ENCODE assay signal across 10 mouse cellular contexts in the genomic region with DNA sequence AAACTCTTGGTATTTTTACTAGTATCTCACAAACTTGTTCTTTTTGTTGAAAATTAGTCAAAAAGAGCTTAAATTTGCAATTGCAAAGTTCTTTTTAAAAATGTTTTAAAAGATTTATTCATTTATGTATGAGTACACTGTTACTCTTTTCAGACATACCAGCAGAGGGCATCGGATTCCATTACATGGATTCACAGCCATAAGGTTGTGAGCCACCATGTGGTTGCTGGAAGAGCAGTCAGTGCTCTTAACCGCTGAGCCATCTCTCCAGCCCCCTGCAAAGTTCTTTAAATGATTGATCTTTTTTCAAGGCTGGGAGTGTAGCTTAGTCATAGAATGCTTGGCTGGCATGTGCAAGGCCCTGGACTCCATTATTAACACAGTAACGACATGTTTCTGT. TPM values are rescaled to one million over a fixed set of nuclear protein-coding genes. Genes with fewer than 3 reads are reported as not detected.
DNase-seq lines count a peak whose midpoint lies in the region; ATAC-seq and TF ChIP-seq lines count a peak whose summit lies in the region.
"Had no signal": no experiment of that assay in that cellular context is flagged by ENCODE, and none has a peak within 500 bp of the region (broad histone marks: within the 10 kb centered on the region; RNA-seq: fewer than 3 reads in every experiment).

No protein-coding gene starts in this region.

- peak; percentile 86 for TF ChIP-seq CTCF in intestine, postnatal 0 days (IDR thresholded peaks at IDR 0.05; ENCODE audit: low read depth)
- TF ChIP-seq CTCF in E14TG2a.4 (conservative IDR thresholded peaks at IDR 0.05; ENCODE audit: low read length): peak; percentile 19; the same call in 1 of the 2 replicates

- no peak overlapping the region for H3K9ac ChIP-seq in intestine, postnatal 0 days (ENCODE audit: low read depth, low read length)
- H3K9ac ChIP-seq in intestine, embryonic 15.5 days: no peak overlapping the region; the same call in 1 of the 2 replicates
- no peak overlapping the region for H3K9ac ChIP-seq in kidney, embryonic 15.5 days
- H3K9ac ChIP-seq in neural tube, embryonic 14.5 days (replicated peaks; ENCODE audit: low read depth, low read length): no peak overlapping the region
- H3K9ac ChIP-seq in heart, embryonic 11.5 days (ENCODE audit: low read depth, low read length): no peak overlapping the region
- H3K9ac ChIP-seq: embryonic facial prominence, embryonic 13.5 days; lung, embryonic 15.5 days had no signal

- DNase-seq in testis, postnatal 10 days (ENCODE audit: low spot score): no peak

- WGBS in intestine, postnatal 0 days: 51% methylated on average over 3 of the region's 3 CpGs
- 52% methylated on average over 3 of the region's 3 CpGs for whole genome bisulfite sequencing in intestine, embryonic 15.5 days
- WGBS in kidney, embryonic 15.5 days: 60% methylated on average over 3 of the region's 3 CpGs
- 52% methylated on average over 3 of the region's 3 CpGs for WGBS in neural tube, embryonic 14.5 days
- 67% methylated on average over 3 of the region's 3 CpGs for WGBS in heart, embryonic 11.5 days (ENCODE audit: insufficient replicate concordance)

- H3K4me3 ChIP-seq in intestine, postnatal 0 days (ENCODE audit: low read depth, low read length): no peak overlapping the region
- H3K4me3 ChIP-seq in intestine, embryonic 15.5 days (replicated peaks): no peak overlapping the region
- H3K4me3 ChIP-seq in E14TG2a.4 (replicated peaks; ENCODE audit: low read length): no peak overlapping the region
- no peak overlapping the region for H3K4me3 ChIP-seq in kidney, embryonic 15.5 days (replicated peaks)
- no peak overlapping the region for H3K4me3 ChIP-seq in neural tube, embryonic 14.5 days (ENCODE audit: low read depth, low read length)
- H3K4me3 ChIP-seq in heart, embryonic 11.5 days (ENCODE audit: low read depth, low read length): no peak overlapping the region
- H3K4me3 ChIP-seq: embryonic facial prominence, embryonic 13.5 days; lung, embryonic 15.5 days had no signal

- 0 out of 2 replicates have a peak, but pooled peaks cover 2% of the 10 kb centered on the region for H3K4me1 ChIP-seq in intestine, postnatal 0 days (replicated peaks; ENCODE audit: control insufficient read depth, insufficient read depth, low read length)
- H3K4me1 ChIP-seq in intestine, embryonic 15.5 days (replicated peaks): peaks cover 4% of the 10 kb centered on the region
- H3K4me1 ChIP-seq in E14TG2a.4 (replicated peaks; ENCODE audit: low read depth, low read length): peaks cover 35% of the 10 kb centered on the region
- H3K4me1 ChIP-seq in kidney, embryonic 15.5 days: peaks cover 32% of the 10 kb centered on the region
- peaks cover 2% of the 10 kb centered on the region for H3K4me1 ChIP-seq in neural tube, embryonic 14.5 days (ENCODE audit: control insufficient read depth, insufficient read depth, low read length)
- H3K4me1 ChIP-seq in heart, embryonic 11.5 days (ENCODE audit: control insufficient read depth, insufficient read depth, low read length): peaks cover 14% of the 10 kb centered on the region

- no peaks in the 10 kb centered on the region for H3K9me3 ChIP-seq in intestine, postnatal 0 days (ENCODE audit: control insufficient read depth)
- H3K9me3 ChIP-seq in intestine, embryonic 15.5 days: no peaks in the 10 kb centered on the region
- H3K9me3 ChIP-seq in E14TG2a.4 (ENCODE audit: low read length): 0 out of 2 replicates have a peak, but pooled peaks cover under 1% of the 10 kb centered on the region
- H3K9me3 ChIP-seq in kidney, embryonic 15.5 days (replicated peaks): no peaks in the 10 kb centered on the region
- no peaks in the 10 kb centered on the region for H3K9me3 ChIP-seq in neural tube, embryonic 14.5 days (ENCODE audit: control insufficient read depth, low read length)
- H3K9me3 ChIP-seq in heart, embryonic 11.5 days (replicated peaks; ENCODE audit: control insufficient read depth, low read length): no peaks in the 10 kb centered on the region
- H3K9me3 ChIP-seq: embryonic facial prominence, embryonic 13.5 days; lung, embryonic 15.5 days had no signal

- no peaks in the 10 kb centered on the region for H3K27me3 ChIP-seq in intestine, postnatal 0 days (replicated peaks; ENCODE audit: control insufficient read depth, insufficient read depth, low read length)
- H3K27me3 ChIP-seq in intestine, embryonic 15.5 days (replicated peaks): no peaks in the 10 kb centered on the region
- no peaks in the 10 kb centered on the region for H3K27me3 ChIP-seq in E14TG2a.4 (ENCODE audit: insufficient read depth, low read length)
- no peaks in the 10 kb centered on the region for H3K27me3 ChIP-seq in kidney, embryonic 15.5 days
- no peaks in the 10 kb centered on the region for H3K27me3 ChIP-seq in neural tube, embryonic 14.5 days (ENCODE audit: control insufficient read depth, insufficient read depth, low read length)
- no peaks in the 10 kb centered on the region for H3K27me3 ChIP-seq in heart, embryonic 11.5 days (ENCODE audit: control insufficient read depth, insufficient read depth, low read length)
- H3K27me3 ChIP-seq: embryonic facial prominence, embryonic 13.5 days; lung, embryonic 15.5 days had no signal

- no peak for ATAC-seq in intestine, postnatal 0 days
- ATAC-seq in intestine, embryonic 15.5 days: no peak
- peak; percentile 64 for ATAC-seq in common myeloid progenitor, adult 5-6 weeks (replicated peaks; ENCODE audit: low read depth, poor library complexity, severe bottlenecking)
- ATAC-seq in kidney, embryonic 15.5 days (replicated peaks; ENCODE audit: low FRiP score): 0 out of 2 replicates have a peak, but pooled peaks have one; percentile 11
- ATAC-seq in neural tube, embryonic 14.5 days (ENCODE audit: low read depth): peak; percentile 60; the same call in 1 of the 2 replicates
- no peak for ATAC-seq in heart, embryonic 11.5 days (replicated peaks; ENCODE audit: insufficient number of reproducible peaks, low FRiP score, low TSS enrichment)

- H3K27ac ChIP-seq in intestine, postnatal 0 days (ENCODE audit: low read depth, low read length): no peak overlapping the region
- no peak overlapping the region for H3K27ac ChIP-seq in intestine, embryonic 15.5 days
- peak overlapping the region; percentile 25; the same call in 1 of the 2 replicates for H3K27ac ChIP-seq in kidney, embryonic 15.5 days
- no peak overlapping the region for H3K27ac ChIP-seq in neural tube, embryonic 14.5 days (ENCODE audit: low read depth, low read length)
- H3K27ac ChIP-seq in heart, embryonic 11.5 days (ENCODE audit: low read depth, low read length): no peak overlapping the region
- H3K27ac ChIP-seq: embryonic facial prominence, embryonic 13.5 days; lung, embryonic 15.5 days had no signal

- H3K36me3 ChIP-seq in intestine, postnatal 0 days (ENCODE audit: control insufficient read depth, insufficient read depth): peaks cover 72% of the 10 kb centered on the region
- H3K36me3 ChIP-seq in intestine, embryonic 15.5 days: peaks cover 46% of the 10 kb centered on the region
- peaks cover 99% of the 10 kb centered on the region for H3K36me3 ChIP-seq in E14TG2a.4 (ENCODE audit: insufficient read depth, low read length)
- peaks cover 96% of the 10 kb centered on the region for H3K36me3 ChIP-seq in kidney, embryonic 15.5 days
- peaks cover 66% of the 10 kb centered on the region for H3K36me3 ChIP-seq in neural tube, embryonic 14.5 days (ENCODE audit: control insufficient read depth, insufficient read depth, low read length)
- H3K36me3 ChIP-seq in heart, embryonic 11.5 days (ENCODE audit: control insufficient read depth, insufficient read depth, low read length): peaks cover 40% of the 10 kb centered on the region

- H3K4me2 ChIP-seq in intestine, postnatal 0 days (replicated peaks; ENCODE audit: low read depth): no peak overlapping the region
- no peak overlapping the region for H3K4me2 ChIP-seq in intestine, embryonic 15.5 days (replicated peaks)
- H3K4me2 ChIP-seq in kidney, embryonic 15.5 days: no peak overlapping the region
- H3K4me2 ChIP-seq in neural tube, embryonic 14.5 days (ENCODE audit: low read depth, low read length): no peak overlapping the region
- no peak overlapping the region for H3K4me2 ChIP-seq in heart, embryonic 11.5 days
- H3K4me2 ChIP-seq: embryonic facial prominence, embryonic 13.5 days; lung, embryonic 15.5 days had no signal

RNA-seq across cellular contexts. Expression of a gene that starts 8.5 kb away (rescaled TPM):
- polyA plus RNA-seq in intestine, postnatal 0 days (2015; fragmentation: Nextera tagmentation; extraction: Ambion mirVana): 19.0 and 21.5 TPM in 2 replicates
- 26.3 and 26.8 TPM in 2 replicates for polyA plus RNA-seq in intestine, embryonic 15.5 days (2015; fragmentation: Nextera tagmentation; extraction: Ambion mirVana)
- total RNA-seq in common myeloid progenitor, adult 5-6 weeks (2017): 3.8 and 10.0 TPM in 2 replicates
- 29.5 and 31.0 TPM in 2 replicates for polyA plus RNA-seq in kidney, embryonic 15.5 days (2015; fragmentation: Nextera tagmentation; extraction: Ambion mirVana)
- 40.2 and 43.8 TPM in 2 replicates for polyA plus RNA-seq in neural tube, embryonic 14.5 days (2014; fragmentation: Nextera tagmentation; extraction: Ambion mirVana)
- polyA plus RNA-seq in heart, embryonic 11.5 days (2014; fragmentation: Nextera tagmentation; extraction: Ambion mirVana): 22.2 and 29.2 TPM in 2 replicates

RNA-seq across cellular contexts. Expression of a gene that starts 9.0 kb away (rescaled TPM):
- 110 and 111 TPM in 2 replicates for polyA plus RNA-seq in intestine, postnatal 0 days (2015; fragmentation: Nextera tagmentation; extraction: Ambion mirVana)
- 115 and 120 TPM in 2 replicates for polyA plus RNA-seq in intestine, embryonic 15.5 days (2015; fragmentation: Nextera tagmentation; extraction: Ambion mirVana)
- 68.2 and 70.3 TPM in 2 replicates for total RNA-seq in common myeloid progenitor, adult 5-6 weeks (2017)
- polyA plus RNA-seq in kidney, embryonic 15.5 days (2015; fragmentation: Nextera tagmentation; extraction: Ambion mirVana): 141 and 147 TPM in 2 replicates
- 156 and 160 TPM in 2 replicates for polyA plus RNA-seq in neural tube, embryonic 14.5 days (2014; fragmentation: Nextera tagmentation; extraction: Ambion mirVana)
- polyA plus RNA-seq in heart, embryonic 11.5 days (2014; fragmentation: Nextera tagmentation; extraction: Ambion mirVana): 92.3 and 92.8 TPM in 2 replicates

RNA-seq across cellular contexts. Expression of a gene that starts 51.6 kb away (rescaled TPM):
- 5.9 and 6.4 TPM in 2 replicates for polyA plus RNA-seq in intestine, postnatal 0 days (2015; fragmentation: Nextera tagmentation; extraction: Ambion mirVana)
- 10.0 and 10.3 TPM in 2 replicates for polyA plus RNA-seq in intestine, embryonic 15.5 days (2015; fragmentation: Nextera tagmentation; extraction: Ambion mirVana)
- total RNA-seq in common myeloid progenitor, adult 5-6 weeks (2017): 0.50 TPM in 1 of 2 replicates, not detected in the other
- polyA plus RNA-seq in kidney, embryonic 15.5 days (2015; fragmentation: Nextera tagmentation; extraction: Ambion mirVana): 59.1 and 62.5 TPM in 2 replicates
- polyA plus RNA-seq in neural tube, embryonic 14.5 days (2014; fragmentation: Nextera tagmentation; extraction: Ambion mirVana): 0.33 TPM in 1 of 2 replicates, not detected in the other
- 5.8 and 6.1 TPM in 2 replicates for polyA plus RNA-seq in heart, embryonic 11.5 days (2014; fragmentation: Nextera tagmentation; extraction: Ambion mirVana)

RNA-seq across cellular contexts. Expression of a gene that starts 55.4 kb away (rescaled TPM):
- polyA plus RNA-seq in intestine, postnatal 0 days (2015; fragmentation: Nextera tagmentation; extraction: Ambion mirVana): 0.72 TPM in 1 of 2 replicates, not detected in the other
- polyA plus RNA-seq in intestine, embryonic 15.5 days (2015; fragmentation: Nextera tagmentation; extraction: Ambion mirVana): 0.67 and 2.3 TPM in 2 replicates
- total RNA-seq in common myeloid progenitor, adult 5-6 weeks (2017): not detected in 2 replicates
- polyA plus RNA-seq in kidney, embryonic 15.5 days (2015; fragmentation: Nextera tagmentation; extraction: Ambion mirVana): 23.2 and 25.2 TPM in 2 replicates
- not detected in 2 replicates for polyA plus RNA-seq in neural tube, embryonic 14.5 days (2014; fragmentation: Nextera tagmentation; extraction: Ambion mirVana)
- 1.2 and 1.4 TPM in 2 replicates for polyA plus RNA-seq in heart, embryonic 11.5 days (2014; fragmentation: Nextera tagmentation; extraction: Ambion mirVana)
- polyA plus RNA-seq: embryonic facial prominence, embryonic 13.5 days; lung, embryonic 15.5 days had no signal

RNA-seq across cellular contexts. Expression of a gene that starts 57.7 kb away (rescaled TPM):
- 76.1 and 92.4 TPM in 2 replicates for polyA plus RNA-seq in intestine, postnatal 0 days (2015; fragmentation: Nextera tagmentation; extraction: Ambion mirVana)
- 102 and 116 TPM in 2 replicates for polyA plus RNA-seq in intestine, embryonic 15.5 days (2015; fragmentation: Nextera tagmentation; extraction: Ambion mirVana)
- 2.8 and 5.8 TPM in 2 replicates for total RNA-seq in common myeloid progenitor, adult 5-6 weeks (2017)
- 133 and 143 TPM in 2 replicates for polyA plus RNA-seq in kidney, embryonic 15.5 days (2015; fragmentation: Nextera tagmentation; extraction: Ambion mirVana)
- 49.9 and 50.4 TPM in 2 replicates for polyA plus RNA-seq in neural tube, embryonic 14.5 days (2014; fragmentation: Nextera tagmentation; extraction: Ambion mirVana)
- 95.3 and 98.1 TPM in 2 replicates for polyA plus RNA-seq in heart, embryonic 11.5 days (2014; fragmentation: Nextera tagmentation; extraction: Ambion mirVana)

Comparison
In these comparisons a context has a peak if more than half of its experiments do, and no peak if none do; other contexts are left out.
1. ATAC-seq: peak in common myeloid progenitor, adult 5-6 weeks (single experiment), kidney, embryonic 15.5 days (single experiment) and neural tube, embryonic 14.5 days (single experiment); none in intestine, postnatal 0 days (single experiment), intestine, embryonic 15.5 days (single experiment) and heart, embryonic 11.5 days (single experiment).